Mouse (Mus musculus): ENCODE measurements around the gene Galnt11.
"Not testable (repeated sequence)": the region's sequence is repeated elsewhere in the genome, so short reads cannot be mapped to it uniquely, and the experiment has no call there.

Gene Galnt11

GRCm38 (mm10) chr5:25221604-25222003 lies at the start of gene Galnt11:
Gene Galnt11, plus strand, starts transcription at chr5:25221904.
- no peak for ATAC-seq (ENCODE audit: low TSS enrichment)

- ATAC-seq (ENCODE audit: low TSS enrichment): not testable (repeated sequence)
Observed at GRCm38 (mm10) chr5:25177937-25178336, 43.8 kb upstream of the Galnt11 start.

DNA sequence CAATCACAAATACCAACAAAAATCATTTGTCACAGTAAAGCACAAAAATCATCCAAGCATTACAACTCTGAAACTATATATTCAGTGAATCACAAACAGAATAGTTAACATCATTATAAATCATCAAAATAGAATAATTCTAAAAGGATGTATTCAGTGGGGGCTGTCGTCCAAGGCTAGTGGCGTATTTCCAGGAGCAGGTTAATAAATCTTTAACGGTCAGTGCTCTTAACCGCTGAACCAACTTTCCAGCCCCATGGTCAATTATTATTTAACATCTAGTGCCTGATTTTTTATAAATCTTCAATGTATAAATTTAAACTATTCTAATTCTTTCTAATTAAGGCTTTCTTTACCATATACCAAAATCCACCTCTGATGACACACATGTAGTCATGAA lies 43.2 kb upstream of the Galnt11 start:
- not testable (repeated sequence) for ATAC-seq (ENCODE audit: low TSS enrichment)

DNA sequence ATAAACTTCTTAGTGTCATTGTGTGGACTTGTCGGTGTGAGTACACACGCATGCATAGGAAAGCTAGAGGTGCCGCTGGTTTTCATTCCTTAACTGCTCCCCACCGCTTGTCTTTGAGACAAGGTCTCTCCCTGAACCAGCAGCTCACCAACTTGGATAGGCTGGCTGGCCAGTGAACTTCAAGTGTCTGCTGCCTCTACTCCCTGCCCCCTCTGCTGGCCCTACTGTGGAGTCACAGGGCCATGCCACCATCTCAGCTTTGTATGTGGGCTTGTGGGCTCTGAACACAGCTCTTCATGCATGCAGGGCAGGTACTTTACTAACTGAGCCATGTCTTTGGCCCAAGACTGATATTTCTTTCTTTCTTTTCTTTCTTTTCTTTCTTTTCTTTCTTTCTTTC lies 42.4 kb upstream of the Galnt11 start:
- no peak for ATAC-seq (ENCODE audit: low TSS enrichment)

- no peak for ATAC-seq (ENCODE audit: low TSS enrichment)
Observed at GRCm38 (mm10) chr5:25179936-25180488, 41.7 kb upstream of the Galnt11 start.

DNA sequence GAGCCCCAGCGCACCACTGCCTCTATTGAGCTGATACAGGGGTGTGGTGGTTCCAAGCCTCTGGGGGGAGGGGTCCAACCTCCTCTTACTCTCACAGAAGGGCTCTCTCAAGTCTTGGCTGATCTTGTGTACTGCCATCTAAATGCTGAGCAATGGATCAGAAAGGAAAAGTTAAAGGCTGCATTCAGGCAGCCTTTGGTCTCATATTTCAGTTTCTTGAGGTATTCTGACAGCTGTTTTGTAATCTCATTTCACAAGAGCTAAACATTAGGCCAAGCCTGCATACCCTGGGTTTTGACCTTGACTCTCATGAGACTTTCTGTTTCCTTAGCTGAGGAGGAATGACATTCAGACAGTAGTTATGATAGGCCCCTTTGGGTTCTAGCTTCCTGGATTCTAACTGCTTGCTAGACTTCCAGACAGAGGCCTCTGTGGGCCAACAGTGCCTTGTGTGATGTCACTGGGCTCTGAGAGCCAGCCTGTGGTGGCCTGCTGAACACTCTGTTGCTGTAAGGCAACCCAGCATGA lies 40.6 kb upstream of the Galnt11 start, which contains the start of gene Galntl5:
TSS of gene Galntl5 (plus strand) at position 457 of the 528 bp plus-strand sequence.
- no peak for ATAC-seq (ENCODE audit: low TSS enrichment)

- ATAC-seq (ENCODE audit: low TSS enrichment): no peak
Observed at GRCm38 (mm10) chr5:25183595-25183994, 38.1 kb upstream of the Galnt11 start.

DNA sequence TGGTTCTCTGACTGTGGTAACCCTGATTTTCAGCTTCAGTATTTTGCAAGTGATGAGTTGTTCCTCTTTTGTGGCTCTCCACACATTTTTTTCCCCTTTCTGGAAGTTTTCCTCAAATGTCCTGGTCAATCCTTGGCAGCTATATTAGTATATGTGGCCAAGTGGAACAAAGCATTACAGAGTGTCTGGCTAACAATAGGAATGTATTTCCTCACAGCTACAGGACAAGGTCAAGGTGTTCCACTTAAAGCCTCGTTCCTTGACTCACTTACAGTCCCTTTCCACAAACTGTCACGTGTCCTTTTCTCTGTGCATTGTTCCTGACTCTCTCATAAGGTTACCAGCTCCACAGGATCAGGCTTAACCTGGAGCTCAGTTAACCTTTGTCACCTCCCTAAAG lies 37.1 kb upstream of the Galnt11 start:
- no peak for ATAC-seq (ENCODE audit: low TSS enrichment)

GRCm38 (mm10) chr5:25187727-25188126 lies 34.0 kb upstream of the Galnt11 start:
- ATAC-seq (ENCODE audit: low TSS enrichment): no peak

DNA sequence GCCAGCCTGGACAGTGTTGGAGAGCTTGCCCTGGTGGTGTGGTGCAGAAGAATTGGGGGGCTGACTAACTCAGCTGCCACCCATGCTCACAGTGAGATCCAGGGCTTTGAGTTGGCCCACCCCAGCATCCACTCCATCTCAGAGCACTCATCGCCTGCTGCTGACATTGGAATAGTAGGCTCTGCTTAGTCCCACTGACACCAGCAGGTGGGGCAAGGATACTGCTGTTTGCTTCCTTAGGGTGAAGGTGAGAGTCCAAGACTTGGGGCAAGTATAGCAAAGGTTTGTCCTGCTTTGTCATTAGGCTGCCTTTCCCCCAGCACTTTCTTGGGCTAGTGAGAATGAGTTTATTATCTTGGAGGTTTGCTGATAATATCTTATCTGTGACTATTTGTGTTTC lies 32.9 kb upstream of the Galnt11 start:
- ATAC-seq (ENCODE audit: low TSS enrichment): no peak

GRCm38 (mm10) chr5:25190521-25190920 lies 31.2 kb upstream of the Galnt11 start:
- no peak for ATAC-seq (ENCODE audit: low TSS enrichment)

DNA sequence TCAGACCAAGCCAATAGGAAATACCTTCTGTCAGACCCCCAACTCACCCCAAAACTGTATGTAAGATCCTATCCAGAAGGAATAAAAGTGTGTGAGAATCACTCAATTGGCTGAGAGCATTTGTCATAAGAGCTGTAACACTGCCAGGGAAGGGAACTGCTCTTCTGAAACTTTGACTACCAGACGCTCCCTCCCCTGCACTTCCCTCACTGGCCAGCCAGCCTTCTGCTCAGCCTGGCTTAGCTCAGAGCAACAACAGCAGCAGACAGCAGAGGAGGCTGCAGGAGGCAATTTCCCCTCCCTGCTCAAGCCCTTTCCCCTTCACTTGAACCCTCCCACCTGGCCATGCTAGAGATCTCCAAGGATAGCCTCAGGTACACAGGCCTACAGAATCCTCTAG lies 9.8 kb upstream of the Galnt11 start:
- ATAC-seq (ENCODE audit: low TSS enrichment): peak; percentile 69; the same call in 1 of the 2 replicates

GRCm38 (mm10) chr5:25213216-25213615 lies 8.5 kb upstream of the Galnt11 start:
- ATAC-seq (ENCODE audit: low TSS enrichment): peak; percentile 85

GRCm38 (mm10) chr5:25215006-25215405 lies 6.7 kb upstream of the Galnt11 start:
- peak; percentile 35; the same call in 1 of the 2 replicates for ATAC-seq (ENCODE audit: low TSS enrichment)

DNA sequence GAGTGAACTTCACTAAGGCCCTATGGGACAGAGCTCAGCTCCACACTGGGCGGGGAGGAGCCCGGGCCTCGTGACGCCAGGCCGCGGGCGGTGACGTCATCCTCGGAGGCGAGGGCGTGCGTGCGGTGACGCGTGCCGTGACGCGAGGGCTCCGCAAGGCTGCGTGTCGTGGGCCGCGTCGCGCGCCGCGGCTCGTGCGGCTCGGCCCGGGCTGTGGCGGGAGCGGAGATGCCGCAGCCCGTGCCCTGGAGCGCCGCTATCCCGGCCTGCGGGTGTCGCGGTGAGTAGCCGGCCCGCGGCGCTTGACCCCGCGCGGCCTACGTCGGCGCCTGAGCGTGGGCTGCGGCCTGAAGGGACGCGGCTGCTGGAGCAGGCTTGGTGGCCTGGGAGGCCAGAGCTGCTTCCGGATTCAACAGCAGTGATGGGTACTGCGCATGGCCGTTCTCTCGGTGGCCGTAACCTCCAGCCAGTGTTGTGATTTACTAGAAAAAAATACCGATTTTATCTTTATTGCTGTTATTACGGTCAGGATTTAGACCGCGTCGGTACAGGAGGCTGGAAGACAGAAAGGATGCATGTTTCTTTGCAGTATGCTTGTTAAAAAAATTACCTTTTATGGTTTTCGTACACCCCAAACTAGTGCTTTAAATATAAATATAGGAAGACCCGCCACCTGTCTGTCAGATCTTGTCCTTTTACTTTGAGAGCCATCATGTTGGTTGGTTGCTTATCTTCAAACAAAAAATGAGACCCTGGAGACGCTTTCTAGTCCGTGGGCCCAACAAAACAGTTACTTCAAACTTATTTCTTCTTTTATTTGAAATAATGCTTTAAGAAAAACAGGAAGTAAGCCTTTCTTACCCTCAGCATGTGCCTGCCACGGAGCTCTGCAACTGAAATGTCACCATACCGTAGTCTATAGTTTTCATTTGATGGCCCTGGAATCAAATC lies 1.3 kb downstream of the Galnt11 start, which contains the start of gene E130116L18Rik:
TSS of gene E130116L18Rik (minus strand) at position 402 of the 951 bp plus-strand sequence.
- peak; percentile 98 for ATAC-seq (ENCODE audit: low TSS enrichment)

DNA sequence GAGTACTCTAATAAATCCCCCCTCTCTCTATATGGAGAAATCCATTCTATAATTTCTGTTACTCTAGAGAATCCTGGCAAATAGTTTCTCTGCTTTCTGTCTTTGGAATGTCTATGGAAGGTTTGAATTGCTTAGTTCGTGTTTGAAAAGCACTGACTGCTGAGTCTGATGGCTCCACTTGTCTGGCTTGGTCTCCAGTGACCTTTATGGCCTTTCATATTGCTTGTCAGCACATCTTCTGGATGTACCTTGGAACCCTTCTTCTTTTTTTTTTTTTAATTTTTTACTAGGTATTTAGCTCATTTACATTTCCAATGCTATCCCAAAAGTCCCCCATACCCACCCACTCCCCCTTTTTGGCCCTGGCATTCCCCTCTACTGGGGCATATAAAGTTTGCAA lies 2.7 kb downstream of the Galnt11 start:
- not testable (repeated sequence) for ATAC-seq (ENCODE audit: low TSS enrichment)

GRCm38 (mm10) chr5:25243101-25243500 lies 21.4 kb downstream of the Galnt11 start:
- ATAC-seq (ENCODE audit: low TSS enrichment): peak; percentile 44; the same call in 1 of the 2 replicates

- no peak for ATAC-seq (ENCODE audit: low TSS enrichment)
Observed at GRCm38 (mm10) chr5:25245806-25246472, 24.2 kb downstream of the Galnt11 start.

DNA sequence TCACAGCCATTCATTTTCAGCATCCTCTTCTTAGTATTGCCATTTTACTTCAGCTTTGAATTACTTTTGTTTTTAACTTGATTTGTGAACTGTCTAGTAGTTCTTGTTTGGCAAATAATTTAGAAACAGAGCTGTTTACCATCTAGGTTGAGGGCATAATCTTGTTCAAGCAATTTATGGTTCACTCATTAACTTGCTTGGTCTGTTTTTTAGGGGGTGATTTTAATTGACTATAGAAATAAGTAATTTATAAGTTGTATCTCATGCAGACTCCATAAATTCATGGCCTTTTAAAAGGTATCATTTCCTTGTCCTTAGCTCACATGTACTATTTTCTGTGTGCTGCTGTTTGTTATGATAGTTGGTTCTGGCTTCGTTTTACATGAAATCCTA lies 24.8 kb downstream of the Galnt11 start:
- no peak for ATAC-seq (ENCODE audit: low TSS enrichment)

DNA sequence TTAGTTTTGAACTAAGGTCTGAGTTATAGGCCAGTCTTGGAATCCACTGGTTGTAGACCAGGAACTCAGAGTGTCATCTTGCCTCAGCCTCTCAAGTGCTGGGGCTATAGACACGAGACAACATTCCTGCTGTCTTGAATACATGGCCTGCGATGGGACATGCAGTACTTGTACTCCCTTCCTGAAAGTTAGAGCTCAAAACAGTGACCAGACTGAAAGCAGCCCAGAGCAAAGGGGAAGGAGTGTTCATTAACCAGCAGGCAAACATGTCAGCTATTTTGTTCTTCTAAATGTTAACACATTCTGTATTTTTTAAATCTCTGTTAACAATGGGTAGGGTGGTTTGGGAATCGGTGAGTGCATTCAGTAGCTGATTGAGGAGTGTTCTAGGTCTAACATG lies 25.3 kb downstream of the Galnt11 start:
- ATAC-seq (ENCODE audit: low TSS enrichment): no peak

GRCm38 (mm10) chr5:25252423-25252822 lies 30.7 kb downstream of the Galnt11 start:
- ATAC-seq (ENCODE audit: low TSS enrichment): no peak

All from frontal cortex, adult (tissue).